Mouse (Mus musculus): ENCODE measurements around the gene Gpd1.

DNA sequence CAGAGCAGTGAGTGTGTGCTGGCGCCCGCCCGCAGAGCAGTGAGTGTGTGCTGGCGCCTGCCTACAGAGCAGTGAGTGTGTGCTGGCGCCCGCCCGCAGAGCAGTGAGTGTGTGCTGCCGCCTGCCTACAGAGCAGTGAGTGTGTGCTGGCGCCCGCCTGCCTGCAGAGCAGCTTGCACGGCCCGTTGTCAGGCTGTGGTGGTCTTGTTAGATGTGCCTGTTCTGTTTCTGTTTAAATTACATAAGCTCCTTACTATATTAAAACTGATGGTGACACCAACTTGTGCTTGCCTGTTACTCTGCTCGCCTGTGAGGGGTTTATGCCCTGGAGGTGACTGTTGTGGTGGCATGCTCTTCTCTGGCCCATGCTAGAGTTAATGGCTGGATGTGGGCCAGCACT lies 9.1 kb upstream of the Gpd1 start:
- TF ChIP-seq TAL1 (IDR thresholded peaks at IDR 0.05; ENCODE audit: low read length) (no peak), GATA1 (IDR thresholded peaks at IDR 0.05; ENCODE audit: low read length) (no peak)

Data from erythroblast, embryonic 14.5 days (primary cell).